Mouse (Mus musculus): ENCODE data around the gene Spint5. TPM values are rescaled to one million over a fixed set of nuclear protein-coding genes. Genes with fewer than 3 reads are reported as not detected.

The Spint5 gene
- polyA plus RNA-seq, 1 experiment from 2014 or later, result not detected

GRCm38 (mm10) chr2:164744987-164745386, 29.9 kb downstream of the Spint5 start:
- H3K27ac ChIP-seq, result 0 out of 2 replicates have a peak overlapping the region, but pooled peaks have one; percentile 78
- H3K4me3 ChIP-seq, result peak overlapping the region; percentile 84
- ATAC-seq (replicated peaks), result no peak
- WGBS, result 76% methylated on average over 13 of the region's 13 CpGs
- 0 out of 2 replicates have a peak, but pooled peaks cover 3% of the 10 kb centered on the region for H3K36me3 ChIP-seq (replicated peaks)
- H3K27me3 ChIP-seq (replicated peaks), result no peaks in the 10 kb centered on the region
- H3K4me1 ChIP-seq, result peaks cover 35% of the 10 kb centered on the region
- H3K9ac ChIP-seq, result peak overlapping the region; percentile 94
- H3K9me3 ChIP-seq, result no peaks in the 10 kb centered on the region
- peak overlapping the region; percentile 90 for H3K4me2 ChIP-seq

- peak; percentile 90 for ATAC-seq (replicated peaks)
- H3K27me3 ChIP-seq (replicated peaks), result no peaks in the 10 kb centered on the region
- H3K27ac ChIP-seq, result peak within 1 kb of the TSS; percentile 78
- H3K9ac ChIP-seq, result peak within 1 kb of the TSS; percentile 94
- peak within 1 kb of the TSS; percentile 90 for H3K4me2 ChIP-seq
- H3K9me3 ChIP-seq, result no peaks in the 10 kb centered on the region
- WGBS, result 0% methylated on average over 67 of the region's 70 CpGs
- H3K4me3 ChIP-seq, result peak within 1 kb of the TSS; percentile 84
- H3K4me1 ChIP-seq, result peaks cover 35% of the 10 kb centered on the region
- H3K36me3 ChIP-seq (replicated peaks), result 0 out of 2 replicates have a peak, but pooled peaks cover 3% of the 10 kb centered on the region
These were observed 30.9 kb downstream of the Spint5 start, which contains the start of the genes Wfdc3 and Dnttip1 for GRCm38 (mm10) chr2:164745843-164746479. TSS of gene Wfdc3 (minus strand) at chr2:164745931. TSS of gene Dnttip1 (plus strand) at chr2:164745983.

- Histone ChIP-seq H3K27ac (no peak overlapping the region), H3K27me3 (replicated peaks) (no peaks in the 10 kb centered on the region), H3K9ac (peak overlapping the region; percentile 94), H3K4me1 (peaks cover 35% of the 10 kb centered on the region), H3K4me3 (peak overlapping the region; percentile 84), H3K9me3 (no peaks in the 10 kb centered on the region), H3K36me3 (replicated peaks) (0 out of 2 replicates have a peak, but pooled peaks cover 3% of the 10 kb centered on the region), H3K4me2 (peak overlapping the region; percentile 90)
- no peak for ATAC-seq (replicated peaks)
- 59% methylated on average over 8 of the region's 8 CpGs for WGBS
These were observed 31.6 kb downstream of the Spint5 start for GRCm38 (mm10) chr2:164746693-164747092.

GRCm38 (mm10) chr2:164748191-164748590, 33.1 kb downstream of the Spint5 start:
- Histone ChIP-seq H3K4me1 (peaks cover 35% of the 10 kb centered on the region), H3K27ac (no peak overlapping the region), H3K9ac (no peak overlapping the region), H3K9me3 (no peaks in the 10 kb centered on the region), H3K4me3 (no peak overlapping the region), H3K4me2 (no peak overlapping the region), H3K36me3 (replicated peaks) (0 out of 2 replicates have a peak, but pooled peaks cover 6% of the 10 kb centered on the region), H3K27me3 (replicated peaks) (no peaks in the 10 kb centered on the region)
- 90% methylated on average over 4 of the region's 4 CpGs for WGBS
- ATAC-seq (replicated peaks), result no peak

- H3K36me3 ChIP-seq (replicated peaks), result peaks cover 8% of the 10 kb centered on the region; the same call in 1 of the 2 replicates
- ATAC-seq (replicated peaks), result no peak
These were observed 33.9 kb downstream of the Spint5 start for GRCm38 (mm10) chr2:164748991-164749390.

GRCm38 (mm10) chr2:164752454-164752853, 37.3 kb downstream of the Spint5 start:
- no peak overlapping the region for H3K9ac ChIP-seq
- 91% methylated on average over 2 of the region's 2 CpGs for WGBS
- H3K36me3 ChIP-seq (replicated peaks), result peaks cover 36% of the 10 kb centered on the region
- H3K27ac ChIP-seq, result no peak overlapping the region
- H3K4me1 ChIP-seq, result peaks cover 15% of the 10 kb centered on the region
- no peaks in the 10 kb centered on the region for H3K9me3 ChIP-seq
- no peaks in the 10 kb centered on the region for H3K27me3 ChIP-seq (replicated peaks)
- no peak overlapping the region for H3K4me2 ChIP-seq
- no peak overlapping the region for H3K4me3 ChIP-seq
- no peak for ATAC-seq (replicated peaks)

More at GRCm38 (mm10) chr2:164748991-164749390, 33.9 kb downstream of the Spint5 start:
- no peak overlapping the region for H3K4me3 ChIP-seq
- no peak overlapping the region for H3K27ac ChIP-seq
- H3K4me1 ChIP-seq, result peaks cover 35% of the 10 kb centered on the region
- no peak overlapping the region for H3K4me2 ChIP-seq
- 90% methylated on average over 6 of the region's 6 CpGs for WGBS
- no peak overlapping the region for H3K9ac ChIP-seq
- no peaks in the 10 kb centered on the region for H3K27me3 ChIP-seq (replicated peaks)
- no peaks in the 10 kb centered on the region for H3K9me3 ChIP-seq

- peaks cover 46% of the 10 kb centered on the region for H3K36me3 ChIP-seq (replicated peaks)
- ATAC-seq (replicated peaks), result no peak
- H3K9ac ChIP-seq, result no peak overlapping the region
- H3K4me1 ChIP-seq, result 0 out of 2 replicates have a peak, but pooled peaks cover under 1% of the 10 kb centered on the region
- no peak overlapping the region for H3K4me3 ChIP-seq
- no peak overlapping the region for H3K27ac ChIP-seq
- H3K9me3 ChIP-seq, result no peaks in the 10 kb centered on the region
- no peak overlapping the region for H3K4me2 ChIP-seq
- 91% methylated on average over 11 of the region's 11 CpGs for WGBS
- no peaks in the 10 kb centered on the region for H3K27me3 ChIP-seq (replicated peaks)
These were observed 39.0 kb downstream of the Spint5 start for GRCm38 (mm10) chr2:164754105-164754504.

- H3K4me1 ChIP-seq, result no peaks in the 10 kb centered on the region
- WGBS, result 88% methylated on average over 2 of the region's 2 CpGs
- no peak for ATAC-seq (replicated peaks)
- no peak overlapping the region for H3K4me3 ChIP-seq
- no peak overlapping the region for H3K27ac ChIP-seq
- H3K9ac ChIP-seq, result no peak overlapping the region
- H3K9me3 ChIP-seq, result no peaks in the 10 kb centered on the region
- no peaks in the 10 kb centered on the region for H3K27me3 ChIP-seq (replicated peaks)
- H3K36me3 ChIP-seq (replicated peaks), result peaks cover 52% of the 10 kb centered on the region
- H3K4me2 ChIP-seq, result no peak overlapping the region
These were observed 39.7 kb downstream of the Spint5 start for GRCm38 (mm10) chr2:164754800-164755199.

GRCm38 (mm10) chr2:164757841-164758240, 42.7 kb downstream of the Spint5 start:
- peaks cover 64% of the 10 kb centered on the region for H3K36me3 ChIP-seq (replicated peaks)
- no peak for ATAC-seq (replicated peaks)
- WGBS, result 97% methylated on average over 11 of the region's 11 CpGs

GRCm38 (mm10) chr2:164758692-164759091, 43.6 kb downstream of the Spint5 start:
- H3K27ac ChIP-seq, result no peak overlapping the region
- no peak overlapping the region for H3K4me3 ChIP-seq
- ATAC-seq (replicated peaks), result no peak
- H3K36me3 ChIP-seq (replicated peaks), result peaks cover 66% of the 10 kb centered on the region
- no peak overlapping the region for H3K9ac ChIP-seq
- no peak overlapping the region for H3K4me2 ChIP-seq
- H3K27me3 ChIP-seq (replicated peaks), result no peaks in the 10 kb centered on the region
- no peaks in the 10 kb centered on the region for H3K4me1 ChIP-seq
- 81% methylated on average over 1 of the region's 1 CpGs for WGBS
- no peaks in the 10 kb centered on the region for H3K9me3 ChIP-seq

More at GRCm38 (mm10) chr2:164757841-164758240, 42.7 kb downstream of the Spint5 start:
- H3K4me3 ChIP-seq, result no peak overlapping the region
- H3K4me1 ChIP-seq, result no peaks in the 10 kb centered on the region
- no peak overlapping the region for H3K27ac ChIP-seq
- H3K9me3 ChIP-seq, result no peaks in the 10 kb centered on the region
- H3K4me2 ChIP-seq, result no peak overlapping the region
- no peak overlapping the region for H3K9ac ChIP-seq
- H3K27me3 ChIP-seq (replicated peaks), result no peaks in the 10 kb centered on the region

- ATAC-seq (replicated peaks), result no peak
- H3K36me3 ChIP-seq (replicated peaks), result peaks cover 54% of the 10 kb centered on the region
- H3K27ac ChIP-seq, result no peak overlapping the region
- no peaks in the 10 kb centered on the region for H3K27me3 ChIP-seq (replicated peaks)
- H3K4me3 ChIP-seq, result no peak overlapping the region
- H3K9me3 ChIP-seq, result no peaks in the 10 kb centered on the region
- H3K9ac ChIP-seq, result no peak overlapping the region
- no peaks in the 10 kb centered on the region for H3K4me1 ChIP-seq
- 84% methylated on average over 4 of the region's 4 CpGs for WGBS
- H3K4me2 ChIP-seq, result no peak overlapping the region
These were observed 45.1 kb downstream of the Spint5 start for GRCm38 (mm10) chr2:164760059-164760833.

- no peak for ATAC-seq (replicated peaks)
These were observed 46.4 kb downstream of the Spint5 start for GRCm38 (mm10) chr2:164761502-164761901.

More at GRCm38 (mm10) chr2:164761502-164761901, 46.4 kb downstream of the Spint5 start:
- Histone ChIP-seq H3K27me3 (replicated peaks) (no peaks in the 10 kb centered on the region), H3K4me3 (no peak overlapping the region), H3K36me3 (replicated peaks) (peaks cover 49% of the 10 kb centered on the region), H3K27ac (no peak overlapping the region), H3K9ac (no peak overlapping the region), H3K4me2 (no peak overlapping the region), H3K9me3 (no peaks in the 10 kb centered on the region), H3K4me1 (no peaks in the 10 kb centered on the region)
- WGBS, result 93% methylated on average over 2 of the region's 2 CpGs
